Mouse (Mus musculus) neural tube, embryonic 11.5 days (tissue): ENCODE results near the gene Dlx4. TPM values are rescaled to one million over a fixed set of nuclear protein-coding genes. Genes with fewer than 3 reads are reported as not detected.

Experiments
- ATAC-seq: fragments of 200-750 bp; cut with Nextera tagmentation; 2 replicates; pipeline ENCODE4 v1.8.0; 2017; ENCODE audit warnings: moderate number of reproducible peaks, mild to moderate bottlenecking, moderate TSS enrichment, moderate library complexity; ENCODE audit not compliant: insufficient read depth, low FRiP score, low TSS enrichment
- DNase-seq: peaks from one replicate; pipeline ENCODE4 v3.0.0-alpha.2; 2015; ENCODE audit warnings: low spot score
- H3K27ac ChIP-seq: fragments of 300-500 bp; sonication (generic); 2 replicates; pipeline ENCODE4 v1.5.1; 2014; ENCODE audit warnings: low read depth, mild to moderate bottlenecking, low read length
- H3K27me3 ChIP-seq: fragments of 300-500 bp; sonication (generic); 2 replicates; pipeline ENCODE4 v1.6.1; 2014; ENCODE audit warnings: mild to moderate bottlenecking, low read length, mixed read lengths; ENCODE audit not compliant: control insufficient read depth, insufficient read depth
- H3K36me3 ChIP-seq: fragments of 300-500 bp; sonication (generic); 2 replicates; pipeline ENCODE4 v1.6.1; 2014; ENCODE audit warnings: mild to moderate bottlenecking, low read length, moderate library complexity, mixed read lengths; ENCODE audit not compliant: control insufficient read depth, insufficient read depth
- H3K4me1 ChIP-seq: fragments of 300-500 bp; sonication (generic); 2 replicates; pipeline ENCODE4 v1.6.1; 2014; ENCODE audit warnings: low read length, mixed read lengths; ENCODE audit not compliant: control insufficient read depth, insufficient read depth
- H3K4me2 ChIP-seq: fragments of 300-500 bp; sonication (generic); 2 replicates; pipeline ENCODE4 v1.6.1; 2014; ENCODE audit warnings: low read depth, mild to moderate bottlenecking, moderate library complexity
- H3K4me3 ChIP-seq: fragments of 300-500 bp; sonication (generic); 2 replicates; pipeline ENCODE4 v1.5.1; 2014; ENCODE audit warnings: low read depth, low read length
- H3K9ac ChIP-seq: fragments of 300-500 bp; sonication (generic); 2 replicates; pipeline ENCODE4 v1.6.1; 2014; ENCODE audit warnings: mild to moderate bottlenecking, low read length
- H3K9me3 ChIP-seq: fragments of 300-500 bp; sonication (generic); 2 replicates; pipeline ENCODE4 v1.6.1; 2016; ENCODE audit warnings: low read length; ENCODE audit not compliant: control insufficient read depth
- WGBS: fragments of 180-500 bp; shearing (Covaris S2); extraction: QIAGEN DNeasy Blood & Tissue Kit; methylation state at CpG from one replicate; pipeline ENCODE4 v1.1.7; 2014; 5-methylcytosine and 5-hydroxymethylcytosine counted together
- polyA plus RNA-seq: library from polyadenylated mRNA; unstranded; fragments of >200 nt; fragmentation: Nextera tagmentation; extraction: Ambion mirVana; gene quantifications from 2 replicates; pipeline ENCODE4 v1.2.1, GENCODE M21; 2014

Dlx4 gene
- polyA plus RNA-seq, 1 experiment from 2014 or later = 0.11 TPM

GRCm38 (mm10) chr11:95102161-95102904 is 43.7 kb downstream of the Dlx4 start:
- H3K9ac ChIP-seq = no peak overlapping the region

GRCm38 (mm10) chr11:95101071-95101788 is 44.8 kb downstream of the Dlx4 start:
- no peak overlapping the region for H3K4me2 ChIP-seq
- ATAC-seq (no peak), DNase-seq (no peak)
- H3K27me3 ChIP-seq = no peaks in the 10 kb centered on the region
- no peaks in the 10 kb centered on the region for H3K36me3 ChIP-seq
- H3K4me3 ChIP-seq = no peak overlapping the region
- 25% methylated on average over 16 of the region's 16 CpGs for WGBS
- H3K9me3 ChIP-seq = no peaks in the 10 kb centered on the region
- no peaks in the 10 kb centered on the region for H3K4me1 ChIP-seq
- no peak overlapping the region for H3K27ac ChIP-seq
- H3K9ac ChIP-seq = no peak overlapping the region

More at GRCm38 (mm10) chr11:95102161-95102904, 43.7 kb downstream of the Dlx4 start:
- no peaks in the 10 kb centered on the region for H3K27me3 ChIP-seq
- no peaks in the 10 kb centered on the region for H3K9me3 ChIP-seq
- no peak overlapping the region for H3K4me2 ChIP-seq
- 94% methylated on average over 19 of the region's 19 CpGs for WGBS
- DNase-seq (no peak), ATAC-seq (no peak)
- H3K27ac ChIP-seq = no peak overlapping the region
- H3K4me3 ChIP-seq = no peak overlapping the region
- H3K4me1 ChIP-seq = no peaks in the 10 kb centered on the region
- no peaks in the 10 kb centered on the region for H3K36me3 ChIP-seq

GRCm38 (mm10) chr11:95100393-95100792 is 45.7 kb downstream of the Dlx4 start:
- H3K27me3 ChIP-seq = no peaks in the 10 kb centered on the region
- WGBS = 36% methylated on average over 3 of the region's 3 CpGs
- H3K27ac ChIP-seq = no peak overlapping the region
- H3K9ac ChIP-seq = no peak overlapping the region
- DNase-seq (no peak), ATAC-seq (no peak)
- H3K4me3 ChIP-seq = no peak overlapping the region
- no peak overlapping the region for H3K4me2 ChIP-seq
- H3K4me1 ChIP-seq = no peaks in the 10 kb centered on the region
- no peaks in the 10 kb centered on the region for H3K9me3 ChIP-seq
- H3K36me3 ChIP-seq = no peaks in the 10 kb centered on the region

DNA sequence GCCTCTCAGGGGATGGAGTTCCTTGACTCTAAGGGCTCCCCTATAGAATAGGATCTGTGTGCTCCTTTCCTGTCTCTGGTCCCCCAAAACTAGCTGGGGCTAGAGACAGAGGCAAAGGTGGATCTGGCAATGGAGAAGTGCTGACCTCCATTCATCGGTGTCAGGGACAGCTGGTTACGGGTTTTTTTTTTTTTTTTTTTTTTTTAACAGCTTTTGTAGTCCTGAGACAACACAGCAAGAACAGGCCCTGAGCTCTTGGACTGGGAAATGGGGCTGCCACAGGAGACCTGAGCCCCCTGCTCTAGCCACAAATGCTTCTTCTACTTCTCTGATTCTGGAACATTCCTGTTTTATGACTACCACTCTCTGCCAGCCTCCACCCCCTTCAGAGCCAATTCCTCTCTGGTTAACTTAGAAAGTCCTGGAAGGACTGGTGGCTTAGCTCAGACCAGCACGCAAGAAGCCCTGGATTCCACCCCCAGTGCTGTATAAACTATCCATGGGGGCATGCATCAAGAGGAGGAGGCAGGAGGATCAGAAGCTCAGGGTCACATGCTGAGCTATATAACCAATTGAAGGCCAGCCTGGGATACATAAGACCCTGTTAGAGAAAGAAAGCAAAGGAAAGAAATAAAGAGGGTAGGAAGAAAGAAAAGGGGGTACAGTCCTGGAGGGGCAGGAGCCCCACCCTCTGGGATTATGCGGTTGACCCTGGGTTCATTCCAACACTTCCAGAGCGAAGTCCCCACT is 47.5 kb downstream of the Dlx4 start:
- no peak for ATAC-seq
- no peak for DNase-seq

DNA sequence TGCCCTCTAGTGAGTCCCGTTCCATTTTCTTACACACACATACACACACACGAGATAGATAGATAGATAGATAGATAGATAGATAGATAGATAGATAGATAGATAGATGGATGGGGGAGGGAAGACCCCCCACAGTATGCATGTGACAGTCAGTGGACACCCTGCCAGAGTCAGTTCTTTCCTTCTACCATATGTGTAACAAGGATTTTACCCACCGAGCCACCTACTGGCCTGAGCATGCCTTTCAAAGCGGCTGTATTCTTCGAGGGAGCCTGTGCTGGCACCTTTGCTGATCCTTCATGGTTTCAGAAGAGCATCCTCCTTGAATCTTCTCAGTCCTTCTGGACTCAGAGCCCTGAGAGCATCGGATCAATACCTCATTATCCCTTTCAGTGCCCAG is 48.2 kb downstream of the Dlx4 start:
- no peaks in the 10 kb centered on the region for H3K9me3 ChIP-seq
- no peak for DNase-seq

More for the DNA sequence above, 47.5 kb downstream of the Dlx4 start:
- no peak overlapping the region for H3K4me3 ChIP-seq
- no peak overlapping the region for H3K9ac ChIP-seq
- no peaks in the 10 kb centered on the region for H3K4me1 ChIP-seq
- no peaks in the 10 kb centered on the region for H3K27me3 ChIP-seq
- no peak overlapping the region for H3K4me2 ChIP-seq
- H3K27ac ChIP-seq = no peak overlapping the region
- 79% methylated on average over 5 of the region's 5 CpGs for WGBS
- no peaks in the 10 kb centered on the region for H3K36me3 ChIP-seq
- H3K9me3 ChIP-seq = no peaks in the 10 kb centered on the region

GRCm38 (mm10) chr11:95096608-95097373 is 49.3 kb downstream of the Dlx4 start:
- Histone ChIP-seq H3K9ac (no peak overlapping the region), H3K4me1 (no peaks in the 10 kb centered on the region), H3K4me2 (no peak overlapping the region), H3K9me3 (no peaks in the 10 kb centered on the region), H3K27ac (no peak overlapping the region), H3K27me3 (no peaks in the 10 kb centered on the region), H3K36me3 (no peaks in the 10 kb centered on the region), H3K4me3 (no peak overlapping the region)
- ATAC-seq (no peak), DNase-seq (no peak)
- WGBS = 63% methylated on average over 4 of the region's 4 CpGs

More for the DNA sequence above, 48.2 kb downstream of the Dlx4 start:
- Histone ChIP-seq H3K27ac (no peak overlapping the region), H3K4me2 (no peak overlapping the region), H3K9ac (no peak overlapping the region), H3K27me3 (no peaks in the 10 kb centered on the region), H3K36me3 (no peaks in the 10 kb centered on the region), H3K4me3 (no peak overlapping the region), H3K4me1 (no peaks in the 10 kb centered on the region)
- no peak for ATAC-seq
- 58% methylated on average over 6 of the region's 6 CpGs for WGBS

DNA sequence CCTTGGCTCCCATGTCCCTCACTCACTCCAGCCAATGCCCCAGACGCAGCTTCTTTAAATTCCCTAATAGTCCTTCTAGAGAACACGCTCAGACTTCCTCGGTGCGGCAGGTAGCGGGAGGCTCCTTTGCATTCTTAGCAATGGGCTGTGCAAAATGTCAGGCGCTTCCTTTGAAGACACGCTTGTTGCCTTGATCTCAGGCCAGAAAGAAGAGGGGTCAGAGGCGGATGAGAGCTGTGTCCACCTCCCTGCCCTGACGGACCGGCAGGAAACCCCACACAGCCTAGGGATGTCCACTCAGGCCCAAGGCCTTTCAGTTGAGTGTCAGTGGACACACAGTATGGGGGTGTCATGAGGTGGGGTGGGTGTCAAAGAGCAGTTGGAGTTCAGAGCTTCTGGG is 50.5 kb downstream of the Dlx4 start:
- DNase-seq (no peak), ATAC-seq (no peak)
- Histone ChIP-seq H3K9ac (no peak overlapping the region), H3K4me2 (no peak overlapping the region), H3K9me3 (no peaks in the 10 kb centered on the region), H3K27me3 (no peaks in the 10 kb centered on the region), H3K36me3 (no peaks in the 10 kb centered on the region), H3K27ac (no peak overlapping the region), H3K4me1 (no peaks in the 10 kb centered on the region), H3K4me3 (no peak overlapping the region)
- WGBS = 84% methylated on average over 10 of the region's 10 CpGs

GRCm38 (mm10) chr11:95093077-95093476 is 53.0 kb downstream of the Dlx4 start:
- Histone ChIP-seq H3K36me3 (no peaks in the 10 kb centered on the region), H3K9ac (no peak overlapping the region), H3K27me3 (no peaks in the 10 kb centered on the region), H3K4me3 (no peak overlapping the region), H3K4me2 (no peak overlapping the region), H3K4me1 (no peaks in the 10 kb centered on the region), H3K9me3 (no peaks in the 10 kb centered on the region), H3K27ac (no peak overlapping the region)
- DNase-seq (no peak), ATAC-seq (no peak)
- 87% methylated on average over 5 of the region's 5 CpGs for WGBS
